Mouse (Mus musculus) heart, adult 8-10 months (tissue): ENCODE measurements around the gene Mlh1. TPM values are rescaled to one million over a fixed set of nuclear protein-coding genes. Genes with fewer than 3 reads are reported as not detected.

Source experiments
- total RNA-seq, 4 experiments: library from RNA; stranded (reverse); gene quantifications; 2 replicates each; pipeline ENCODE4 v1.2.4; 2022

The Mlh1 gene
- total RNA-seq, 4 experiments from 2014 or later, result 5.1 to 9.6 (median 7.6) TPM

Other genes with a start within 250 kb of the Mlh1 start
- gene Ccrl2, start 214.3 kb downstream of the Mlh1 start, total RNA-seq, result 10 to 100 TPM in 3 of 4 experiments, 1 to 10 TPM in 1; 8.5 to 13.7 (median 10.8) TPM
- 100 to 1,000 TPM in 2 of 4 experiments, 10 to 100 TPM in 2; 89.3 to 102 (median 96.2) TPM for gene Lrrfip2, start 154.2 kb downstream of the Mlh1 start, total RNA-seq
- gene Epm2aip1, start 138 bp upstream of the Mlh1 start, total RNA-seq, result 10 to 100 TPM; 24.1 to 25.4 (median 24.9) TPM
- under 1 TPM in 1 of 4 experiments, not detected in 3; 0.16 TPM for gene Trank1, start 39.9 kb upstream of the Mlh1 start, total RNA-seq
- gene Dclk3, start 167.3 kb upstream of the Mlh1 start, total RNA-seq, result under 1 TPM; 0.16 to 0.37 (median 0.22) TPM